Mouse (Mus musculus) testis, adult 2 months (tissue): ENCODE data around the gene Tmem259.

Source experiments
- CTCF ChIP-seq: fragments of 200-500 bp; IDR thresholded peaks from 2 replicates; pipeline ENCODE4 v1.5.1; 2012; ENCODE audit warnings: low read depth, mild to moderate bottlenecking, inconsistent platforms, low read length, moderate library complexity; ENCODE audit not compliant: control insufficient read depth, insufficient read depth, insufficient replicate concordance
- POLR2A ChIP-seq: fragments of 200-500 bp; IDR thresholded peaks from 2 replicates; pipeline ENCODE4 v1.6.1; 2012; ENCODE audit warnings: low read depth, mild to moderate bottlenecking, inconsistent platforms, low read length, moderate library complexity; ENCODE audit not compliant: control insufficient read depth

GRCm38 (mm10) chr10:79936284-79936910, 47.7 kb downstream of the Tmem259 start:
- no peak for TF ChIP-seq CTCF
- no peak for TF ChIP-seq POLR2A
